Mouse (Mus musculus) lung, postnatal 0 days (tissue): Measurements from ENCODE around the gene Trpv2.

Experiments used
- CTCF ChIP-seq: IDR thresholded peaks from 2 replicates; pipeline ENCODE4 v1.5.1; 2016; ENCODE audit warnings: antibody characterized with exemption, mild to moderate bottlenecking
- EP300 ChIP-seq: IDR thresholded peaks from 2 replicates; pipeline ENCODE4 v1.6.1; 2016; ENCODE audit warnings: antibody characterized with exemption, mild to moderate bottlenecking, control low read depth

DNA sequence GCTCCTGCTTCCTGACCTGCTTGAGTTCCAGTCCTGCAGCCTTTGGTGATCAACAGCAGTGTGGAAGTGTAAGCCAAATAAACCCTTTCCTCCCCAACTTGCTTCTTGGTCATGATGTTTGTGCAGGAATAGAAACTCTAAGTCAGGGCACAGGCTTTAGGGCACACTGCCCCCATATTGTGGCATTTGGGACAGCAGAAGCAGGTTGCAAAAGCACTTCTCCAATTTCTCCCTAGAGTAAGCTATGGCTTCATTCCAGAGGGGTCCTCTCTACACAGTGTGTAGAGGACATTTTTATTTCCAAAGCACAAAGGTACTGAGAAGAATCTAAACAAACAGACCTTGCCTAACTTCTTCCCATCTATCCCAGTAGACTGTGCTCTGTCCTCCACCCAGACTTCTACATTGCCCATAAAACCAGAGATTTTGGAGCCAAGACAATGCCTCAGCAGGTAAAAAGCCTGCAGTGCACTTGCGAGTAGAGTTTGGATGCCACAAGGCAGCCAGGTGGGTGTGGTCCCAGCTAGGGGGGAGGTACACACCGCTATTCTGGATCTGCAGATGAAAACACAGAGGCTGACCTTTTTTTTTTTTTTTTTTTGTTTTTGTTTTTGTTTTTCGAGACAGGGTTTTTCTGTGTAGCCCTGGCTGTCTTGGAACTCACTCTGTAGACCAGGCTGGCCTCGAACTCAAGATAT, 47.4 kb downstream of the Trpv2 start:
- TF ChIP-seq CTCF (0 out of 2 replicates have a peak, but pooled peaks have one; percentile 2), EP300 (no peak)
